Mouse (Mus musculus) MEL (cell line): ENCODE results near the gene Gm9195.

ENCODE experiments used
- CTCF ChIP-seq, 3 experiments: IDR thresholded peaks in 2 of 3; conservative IDR thresholded peaks in 1 of 3; 2 replicates each; pipeline ENCODE4 v1.5.1; 2011 to 2012; ENCODE audit warnings: low read length in 3 of 3, low read depth in 2 of 3, mild to moderate bottlenecking in 2 of 3, improper control_type of control experiment in 1 of 3, inconsistent platforms in 1 of 3, mixed read lengths in 1 of 3, moderate library complexity in 1 of 3; ENCODE audit not compliant: control insufficient read depth in 1 of 3, insufficient read depth in 1 of 3, poor library complexity in 1 of 3, severe bottlenecking in 1 of 3
- EP300 ChIP-seq, 2 experiments: IDR thresholded peaks; 2 replicates each; pipeline ENCODE4 v1.6.1; 2011; ENCODE audit warnings: improper control_type of control experiment in 2 of 2, low read length in 2 of 2, low read depth in 1 of 2, mild to moderate bottlenecking in 1 of 2
- MAX ChIP-seq: IDR thresholded peaks from 2 replicates; pipeline ENCODE4 v1.6.1; 2011; ENCODE audit warnings: low read length, improper control_type of control experiment
- POLR2A ChIP-seq, 2 experiments: IDR thresholded peaks; 2 replicates each; pipeline ENCODE4 v1.6.1; 2011 to 2012; ENCODE audit warnings: low read length in 2 of 2, mild to moderate bottlenecking in 2 of 2, control low read depth in 1 of 2, improper control_type of control experiment in 1 of 2, low read depth in 1 of 2, moderate library complexity in 1 of 2; ENCODE audit not compliant: control insufficient read depth in 1 of 2, insufficient read depth in 1 of 2, poor library complexity in 1 of 2
- SMC3 ChIP-seq: IDR thresholded peaks from 2 replicates; pipeline ENCODE4 v1.6.1; 2011; ENCODE audit warnings: low read depth, low read length, improper control_type of control experiment
- TBP ChIP-seq: IDR thresholded peaks from 2 replicates; pipeline ENCODE4 v1.8.0; 2011; ENCODE audit warnings: low read depth, low read length, improper control_type of control experiment

DNA sequence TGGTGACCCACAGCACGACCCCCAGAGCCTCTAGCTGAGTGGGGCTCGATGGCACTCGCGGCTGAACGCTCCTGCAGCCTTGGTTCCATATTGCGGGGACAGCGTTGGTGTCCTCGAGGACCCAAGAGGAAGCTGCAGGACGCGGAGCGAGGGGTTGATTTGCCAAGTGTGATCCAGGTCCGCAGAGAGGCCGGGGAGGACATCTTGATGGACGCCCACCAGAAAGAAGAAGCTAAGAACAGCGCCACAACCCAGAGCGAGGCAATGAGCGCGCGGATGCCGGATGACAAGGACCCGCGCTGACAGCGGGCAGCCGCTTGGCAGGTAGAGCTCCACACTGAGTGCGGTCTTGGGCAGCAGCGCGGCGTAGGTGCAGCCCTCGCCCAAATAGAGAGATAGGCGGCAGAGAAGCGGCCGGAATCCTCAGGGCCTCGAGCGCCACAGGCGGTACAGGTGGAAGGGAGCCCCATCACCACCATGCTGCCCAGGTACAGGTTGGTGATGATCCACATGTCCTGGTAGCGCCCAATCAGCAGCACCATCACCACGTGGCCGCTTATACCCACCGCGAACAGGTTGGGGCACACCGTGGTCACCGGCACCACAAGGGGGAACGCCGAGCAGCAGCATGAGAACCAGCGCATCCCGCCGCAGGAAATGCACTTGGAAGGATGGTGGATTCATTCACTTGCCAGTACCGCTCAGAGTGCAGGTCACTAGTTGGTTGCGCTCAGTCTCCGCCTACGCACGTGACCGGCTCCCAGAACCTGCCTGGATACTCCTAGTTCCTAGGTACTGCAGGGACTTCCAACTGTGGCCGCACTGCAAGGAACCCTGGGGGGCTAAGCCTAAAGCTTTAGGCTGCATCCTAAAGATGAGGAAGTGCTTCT is 40.6 kb upstream of the Gm9195 start:
- TF ChIP-seq MAX = no peak
- no peak for TF ChIP-seq POLR2A (IDR thresholded peaks at IDR 0.05; ENCODE audit: control insufficient read depth in 1 of 2, insufficient read depth in 1 of 2, low read depth in 1 of 2, low read length in 2 of 2, poor library complexity in 1 of 2)
- TF ChIP-seq TBP = no peak
- no peak for TF ChIP-seq CTCF (IDR thresholded peaks at IDR 0.05 in 2 of 3, conservative IDR thresholded peaks at IDR 0.05 in 1 of 3; ENCODE audit: control insufficient read depth in 1 of 3, insufficient read depth in 1 of 3, low read depth in 2 of 3, low read length in 3 of 3, poor library complexity in 1 of 3, severe bottlenecking in 1 of 3)
- no peak for TF ChIP-seq SMC3
- TF ChIP-seq EP300 (IDR thresholded peaks at IDR 0.05; ENCODE audit: low read depth in 1 of 2, low read length in 2 of 2) = no peak
